Mouse (Mus musculus): ENCODE measurements around the gene Gm5426.

Gm5426 gene

DNA sequence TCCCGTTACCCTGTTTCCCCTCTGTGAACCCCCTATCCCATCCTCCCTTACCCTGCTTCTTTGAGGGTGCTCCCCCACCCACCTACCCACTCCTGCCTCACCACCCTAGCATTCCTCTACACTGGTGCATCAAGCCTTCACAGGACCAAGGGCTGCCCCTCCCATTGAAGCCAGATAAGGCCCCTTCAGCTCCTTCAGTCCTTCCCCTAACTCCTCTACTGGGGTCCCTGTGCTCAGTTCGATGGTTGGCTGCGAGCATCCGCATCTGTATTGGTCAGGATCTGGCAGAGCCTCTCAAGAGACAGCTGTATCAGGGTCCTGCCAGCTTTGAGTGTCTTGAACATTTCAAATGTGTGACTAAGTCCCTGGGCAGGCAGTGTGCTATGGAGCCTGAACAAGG, 2.9 kb downstream of the Gm5426 start:
- DNase-seq = peak; percentile 13

DNA sequence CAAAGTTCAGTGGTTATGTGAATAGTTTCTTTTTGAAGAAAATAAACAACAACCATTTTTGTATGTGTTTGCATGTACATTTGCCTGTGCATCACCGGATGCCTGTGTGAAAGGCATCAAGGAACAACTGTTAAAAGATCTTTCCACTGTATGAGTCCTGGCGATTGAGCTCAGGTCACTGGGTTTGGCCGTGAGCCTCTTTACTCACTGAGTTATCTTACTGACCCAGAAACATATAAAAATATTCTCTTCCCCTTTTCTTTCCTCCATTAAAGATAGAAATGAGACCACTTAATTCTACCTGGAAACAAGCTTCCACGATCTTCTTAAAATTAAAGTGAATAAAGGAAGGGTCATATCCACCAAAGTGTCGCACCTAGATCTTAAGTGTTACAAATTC, 10.2 kb downstream of the Gm5426 start:
- DNase-seq = no peak

DNA sequence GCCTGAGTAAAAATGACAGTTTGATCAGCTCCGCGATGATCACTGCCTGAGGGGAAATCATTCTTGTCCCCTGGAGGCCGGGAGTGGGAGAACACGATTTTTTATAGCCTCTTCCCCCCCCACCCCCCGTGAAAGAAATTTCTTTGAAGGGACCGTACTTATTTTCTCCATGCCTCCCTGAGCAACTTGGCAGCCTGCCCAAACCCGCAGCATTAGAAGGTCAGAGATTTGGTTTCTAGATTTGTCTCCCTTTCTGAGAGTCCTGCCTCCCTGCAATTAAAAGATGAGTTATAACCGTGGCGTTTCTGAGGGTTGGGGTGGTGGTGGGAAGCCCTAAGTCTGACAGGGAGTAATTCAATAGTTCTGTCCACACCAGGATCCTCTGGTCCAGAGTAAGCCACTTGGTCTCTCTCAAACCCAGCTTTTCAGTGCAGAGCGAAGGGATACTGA, 11.9 kb downstream of the Gm5426 start:
- peak; percentile 41 for DNase-seq

DNA sequence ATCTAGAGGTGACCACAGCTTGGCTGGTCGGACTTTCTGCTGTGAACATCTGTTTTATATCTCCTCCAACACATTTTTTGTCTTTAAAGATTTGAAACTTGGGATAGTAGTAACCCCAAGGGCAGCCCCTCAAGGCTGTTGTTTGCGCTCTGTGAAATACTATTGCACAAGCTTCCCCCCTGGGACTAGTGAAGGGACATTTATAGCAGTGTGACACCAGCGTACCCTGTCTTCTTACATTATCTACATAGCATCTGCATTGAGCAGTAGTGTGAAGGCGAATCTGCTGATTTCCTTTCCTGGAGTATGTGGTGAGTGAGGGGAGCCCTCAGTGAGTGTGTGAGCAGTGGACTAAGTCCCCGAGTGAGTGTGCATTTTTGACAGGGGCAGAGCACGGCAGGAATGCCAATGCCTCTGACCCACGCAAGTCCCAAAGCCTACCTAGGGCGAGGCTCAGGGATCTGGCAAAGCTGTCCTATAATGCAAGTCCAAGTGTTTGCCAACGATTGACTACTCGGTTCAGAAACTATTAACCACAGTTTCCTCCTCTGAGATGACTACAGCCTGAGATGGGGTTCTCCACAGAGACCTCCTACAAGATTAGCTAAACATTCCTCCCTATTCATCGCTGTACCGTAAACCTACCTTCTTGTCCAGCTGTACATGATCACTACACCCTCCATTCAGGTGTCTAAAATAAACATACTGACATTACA, 14.2 kb downstream of the Gm5426 start:
- DNase-seq = peak; percentile 22

DNA sequence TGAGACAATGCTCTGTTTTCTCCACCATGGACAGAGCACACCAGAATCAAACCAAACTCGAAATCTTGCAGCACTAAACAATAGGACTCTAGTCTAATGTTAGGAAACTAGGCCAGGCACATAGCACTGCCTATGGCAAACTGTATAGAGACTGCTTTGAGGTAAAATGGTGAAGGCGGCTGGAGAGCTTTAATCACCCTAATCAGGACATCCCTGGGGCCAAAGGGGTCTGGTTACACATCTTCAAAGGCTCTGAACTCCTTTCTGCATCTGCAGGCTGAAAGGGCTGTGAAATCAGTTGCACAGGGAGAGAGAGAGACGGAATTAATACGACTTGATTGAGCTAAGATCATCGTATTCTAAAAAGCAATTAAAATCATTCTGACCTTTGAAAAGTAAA, 16.9 kb downstream of the Gm5426 start:
- DNase-seq = no peak

DNA sequence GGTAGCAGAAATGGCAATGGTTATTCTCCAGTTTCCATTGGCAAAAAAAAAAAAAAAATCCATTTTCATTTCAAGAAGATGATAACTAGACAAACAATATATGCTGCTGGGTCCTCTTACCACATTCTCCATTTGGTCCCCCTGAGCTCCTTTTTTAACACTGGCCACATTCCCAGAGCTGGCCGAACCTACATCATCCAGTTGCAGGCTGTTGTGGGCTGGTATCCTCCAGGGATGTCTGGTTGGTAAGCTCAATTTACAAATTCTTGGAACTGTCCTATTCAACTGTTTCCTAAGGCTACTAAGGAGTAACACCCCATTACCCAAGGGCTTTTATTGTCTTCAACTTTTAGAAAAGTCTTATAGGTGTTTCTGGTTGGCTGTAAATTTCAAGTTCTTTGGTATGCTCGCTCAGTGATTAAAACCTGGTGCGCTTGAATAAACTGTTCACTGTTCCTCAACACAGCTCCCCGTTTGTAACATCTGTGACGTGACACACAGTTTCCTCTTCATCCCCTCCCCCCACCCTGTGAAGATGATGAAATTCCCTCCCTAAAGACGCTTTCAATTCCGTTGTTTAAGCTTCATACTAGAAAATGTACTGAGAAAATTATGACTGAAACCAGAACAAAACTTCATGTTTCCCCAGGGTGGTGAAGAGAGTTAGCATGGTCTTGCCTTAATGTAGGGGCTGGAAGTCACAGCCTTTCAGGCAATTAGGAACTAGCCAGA, 26.7 kb downstream of the Gm5426 start:
- no peak for DNase-seq

DNA sequence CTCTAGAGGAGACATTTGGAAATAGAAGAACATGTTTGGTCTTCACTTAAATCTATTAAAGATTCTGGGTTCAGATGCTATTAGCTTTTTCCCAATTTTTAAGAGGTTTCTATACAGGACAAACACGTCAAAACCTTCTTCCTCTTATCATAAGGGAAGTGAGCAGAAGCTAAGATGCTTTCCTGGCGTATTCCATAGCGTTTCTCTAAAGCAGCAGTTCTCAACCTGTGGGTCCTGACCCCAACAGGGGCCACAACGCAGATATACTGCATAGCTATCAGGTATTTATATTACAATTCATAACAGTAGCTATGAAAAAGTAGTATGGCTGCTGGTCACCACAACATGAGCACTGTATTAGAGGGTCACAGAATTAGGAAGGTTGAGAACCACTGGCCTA, 27.4 kb downstream of the Gm5426 start:
- no peak for DNase-seq

DNA sequence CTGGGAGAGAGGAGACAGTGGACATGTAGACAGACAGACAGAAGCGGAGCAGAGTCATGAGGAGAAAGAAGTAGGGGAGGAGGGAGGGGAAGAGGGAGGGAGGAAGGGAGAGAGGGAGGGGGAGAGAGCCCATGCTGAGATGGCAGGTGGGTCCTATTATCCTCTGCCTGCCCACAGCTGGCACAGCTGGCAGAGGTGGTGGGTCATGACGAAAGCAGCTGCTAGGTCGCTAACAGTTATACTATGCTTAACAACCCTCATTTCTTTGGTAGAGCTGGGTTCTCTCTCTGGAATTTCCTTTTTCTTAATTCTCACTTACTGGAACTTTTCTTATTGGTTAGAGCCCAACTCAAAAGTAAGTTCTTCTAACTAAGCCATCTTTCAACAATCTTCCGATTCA, 28.9 kb downstream of the Gm5426 start:
- no peak for DNase-seq

DNA sequence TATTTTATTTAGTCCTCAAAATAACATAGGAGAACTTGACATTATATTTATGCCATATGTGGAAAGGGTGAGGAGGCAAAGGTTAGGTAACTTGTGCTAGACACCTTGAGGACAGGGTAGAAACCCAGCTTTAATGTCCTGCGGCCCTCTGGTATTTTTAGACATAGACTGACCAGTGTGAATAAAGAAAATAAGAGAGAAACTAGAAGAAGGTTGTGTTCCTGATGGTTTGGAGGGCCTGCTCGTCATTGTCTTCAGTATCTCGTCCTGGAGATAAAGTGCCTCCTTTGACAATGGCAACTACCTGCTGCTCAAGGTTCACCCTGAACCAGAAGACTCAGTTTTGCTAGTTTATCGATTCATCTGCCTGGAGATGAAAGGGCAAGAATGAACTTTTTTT, 32.6 kb downstream of the Gm5426 start:
- no peak for DNase-seq

DNA sequence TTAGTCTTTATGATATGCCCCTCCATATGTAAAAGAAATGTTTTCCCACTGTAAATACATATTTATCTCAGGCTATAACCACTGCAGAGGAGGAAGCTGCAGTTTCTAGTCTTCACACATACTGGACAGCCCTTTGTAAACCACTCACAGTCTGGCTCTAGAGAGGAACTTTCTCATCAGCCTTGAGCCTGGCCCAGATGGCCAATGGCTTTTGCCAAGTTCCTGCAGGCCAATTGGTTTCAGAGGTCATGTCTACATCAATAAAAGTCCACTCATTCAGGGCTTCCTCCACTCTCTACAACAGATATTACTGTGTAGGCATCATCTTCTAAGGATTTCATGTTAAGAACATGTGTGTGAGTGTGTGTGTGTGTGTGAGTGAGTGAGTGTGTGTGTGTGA, 35.1 kb downstream of the Gm5426 start:
- DNase-seq = no peak

DNA sequence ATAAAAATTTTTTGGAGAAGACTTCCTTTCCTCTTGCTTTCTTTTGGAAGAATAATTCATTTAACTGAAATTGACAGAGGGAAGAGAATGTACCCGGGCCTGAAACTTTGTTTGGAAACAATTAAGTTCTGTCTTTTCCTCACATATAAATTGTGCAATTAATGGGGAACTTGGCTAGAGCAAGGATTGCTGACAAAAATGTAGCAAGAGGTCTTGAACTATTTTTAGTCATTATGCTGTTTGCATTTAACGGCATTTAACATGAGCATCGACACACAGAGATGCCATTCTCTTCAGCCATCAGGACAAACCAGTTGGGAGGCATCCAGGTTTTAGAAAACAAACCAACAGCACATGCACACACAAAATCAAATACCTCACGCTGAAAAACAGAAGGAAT, 36.6 kb downstream of the Gm5426 start:
- no peak for DNase-seq

DNA sequence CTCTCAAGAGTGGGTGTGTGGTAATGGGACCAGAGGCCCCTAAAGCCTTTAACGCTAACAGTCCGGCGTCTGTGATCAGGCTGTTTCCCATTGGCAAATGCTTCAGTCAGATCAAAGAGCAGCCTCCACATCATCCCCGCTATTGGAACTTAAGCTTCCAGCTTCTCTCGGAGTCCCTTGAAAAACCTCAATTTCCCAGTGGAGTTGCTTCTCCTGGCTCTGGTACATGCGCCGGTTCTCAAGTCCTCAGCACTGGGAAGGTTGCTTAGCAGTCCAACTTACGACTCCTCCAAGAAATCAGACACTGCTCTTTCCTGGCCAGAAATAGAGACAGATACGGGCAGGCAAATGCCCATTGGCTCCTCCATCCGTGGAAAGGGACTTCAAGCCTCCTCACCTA, 37.4 kb downstream of the Gm5426 start:
- no peak for DNase-seq

DNA sequence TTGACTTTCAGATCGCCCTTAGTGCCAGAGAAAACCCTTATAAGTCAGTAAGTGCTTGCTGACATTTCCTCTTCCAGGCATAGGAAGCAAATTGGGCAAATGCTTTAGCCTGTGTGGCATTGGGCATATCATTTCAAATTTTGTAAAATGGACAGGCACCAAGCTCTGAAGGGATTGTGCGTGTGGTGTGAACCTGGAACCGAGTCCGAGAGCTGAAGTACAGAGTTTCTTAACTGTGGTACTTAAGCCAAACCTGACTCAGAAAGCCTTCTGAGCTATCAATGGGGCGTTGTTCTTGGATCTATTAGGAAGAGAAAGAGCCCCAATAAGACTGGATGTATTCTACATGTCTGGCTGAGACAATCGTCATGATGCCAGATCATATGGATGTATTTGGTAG, 40.5 kb downstream of the Gm5426 start:
- DNase-seq = no peak

DNA sequence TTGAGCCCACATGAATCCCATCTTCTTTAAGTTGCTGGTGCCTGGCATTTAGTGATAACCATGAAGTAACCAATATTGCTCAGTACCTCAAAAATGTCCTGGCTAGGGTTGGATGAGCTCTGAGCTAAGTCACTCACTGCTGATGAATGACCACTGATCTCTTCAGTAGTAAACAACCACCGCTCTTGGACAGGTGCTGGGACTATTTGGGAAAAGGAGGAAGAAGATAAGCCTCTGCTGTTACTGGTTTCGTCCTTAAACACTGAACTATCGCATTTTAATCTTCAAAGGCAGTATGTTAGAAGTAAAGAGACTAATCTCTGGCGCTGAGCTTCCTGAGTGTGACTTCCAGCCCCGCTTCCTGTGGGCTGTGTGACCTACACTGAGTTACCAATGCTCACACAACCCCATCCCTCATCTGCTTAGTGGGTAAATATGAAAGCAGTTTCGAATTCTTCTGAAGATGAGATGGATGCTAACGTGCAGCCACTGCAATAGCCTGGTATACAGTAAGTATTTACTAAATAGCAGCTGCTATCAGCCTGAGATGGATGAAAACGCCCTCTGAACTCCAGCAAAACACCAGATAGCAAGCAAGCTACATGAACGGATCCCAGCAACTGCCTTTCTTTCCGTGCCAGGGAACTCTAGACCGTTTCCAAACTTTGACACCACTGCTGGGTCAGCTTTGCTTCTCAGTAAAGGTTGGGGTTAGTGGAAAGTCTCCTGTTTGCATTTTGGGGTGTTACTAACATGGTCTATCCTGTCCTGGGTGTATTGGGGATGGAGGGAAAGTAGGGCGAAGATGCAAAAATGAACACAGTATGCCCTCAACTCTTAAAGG, 44.4 kb downstream of the Gm5426 start:
- no peak for DNase-seq

DNA sequence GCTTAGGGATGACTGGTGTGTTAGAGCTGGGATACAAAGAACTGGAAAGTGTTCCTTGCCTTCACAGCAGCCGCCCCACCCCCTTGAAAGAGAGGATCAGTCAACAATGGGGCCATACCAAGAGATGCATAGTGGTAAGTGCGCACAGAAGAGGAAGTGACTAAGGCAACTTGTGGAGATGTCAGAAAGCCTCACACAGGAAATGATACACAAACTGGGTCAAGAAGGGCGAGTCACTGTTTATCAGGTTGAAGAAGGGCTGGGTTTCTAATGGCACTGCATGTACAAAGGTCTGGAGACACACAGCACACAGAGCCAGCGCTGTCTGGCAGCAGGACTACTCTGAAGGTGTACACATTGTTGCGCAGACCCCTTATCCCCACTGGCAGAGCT, 45.0 kb downstream of the Gm5426 start:
- DNase-seq = peak; percentile 61

DNA sequence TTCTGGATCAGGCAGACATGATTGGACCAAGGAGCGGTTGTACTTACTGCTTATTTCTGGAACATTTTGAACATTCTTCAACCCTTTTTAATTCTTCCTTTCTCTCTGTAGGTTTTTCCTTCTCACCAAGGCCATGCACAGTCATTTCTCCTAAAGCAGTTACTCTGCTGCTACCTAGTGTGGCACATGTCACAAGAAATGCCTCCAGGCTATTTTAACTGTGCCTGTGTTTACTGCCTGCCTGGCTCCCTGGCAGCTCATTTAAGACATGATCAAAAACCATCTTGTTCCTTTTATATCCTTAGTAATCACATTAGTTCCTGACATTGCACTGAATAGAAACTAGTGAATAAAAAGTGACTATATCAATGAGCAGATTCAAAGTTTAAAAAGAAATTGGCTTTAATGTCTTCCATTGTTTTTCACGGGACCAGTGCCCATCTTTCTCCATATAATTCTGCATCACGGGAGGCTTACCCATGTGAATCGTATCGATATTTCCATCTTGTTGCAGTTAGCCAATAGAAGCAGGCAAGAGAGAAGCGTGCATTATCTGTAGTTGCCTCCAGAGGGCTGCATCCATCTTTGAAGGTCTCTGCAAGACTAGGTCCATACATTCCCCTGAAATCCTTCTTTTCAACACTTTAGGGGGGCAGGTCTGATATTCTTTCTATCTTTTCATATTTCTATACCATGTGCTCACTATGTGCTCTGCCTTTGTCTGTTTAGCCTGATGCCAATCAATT, 45.7 kb downstream of the Gm5426 start:
- DNase-seq = no peak

DNA sequence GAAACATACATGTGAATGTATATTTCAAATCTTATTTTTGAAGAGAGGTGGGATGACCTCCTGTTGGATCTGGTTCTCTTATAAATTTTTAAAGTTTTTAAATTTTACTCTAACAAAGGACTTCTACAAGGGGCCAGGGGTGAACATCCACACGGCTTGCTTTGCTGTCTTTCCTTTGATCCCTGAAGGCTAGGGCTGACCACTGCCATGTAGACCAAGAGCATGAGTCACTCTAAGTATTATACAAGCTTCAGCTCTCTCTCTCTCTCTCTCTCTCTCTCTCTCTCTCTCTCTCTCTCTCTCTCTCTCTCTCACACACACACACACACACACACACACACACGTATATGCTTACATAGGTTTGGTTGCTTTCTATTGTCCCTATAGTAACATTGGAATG, 48.6 kb downstream of the Gm5426 start:
- DNase-seq = no peak

DNA sequence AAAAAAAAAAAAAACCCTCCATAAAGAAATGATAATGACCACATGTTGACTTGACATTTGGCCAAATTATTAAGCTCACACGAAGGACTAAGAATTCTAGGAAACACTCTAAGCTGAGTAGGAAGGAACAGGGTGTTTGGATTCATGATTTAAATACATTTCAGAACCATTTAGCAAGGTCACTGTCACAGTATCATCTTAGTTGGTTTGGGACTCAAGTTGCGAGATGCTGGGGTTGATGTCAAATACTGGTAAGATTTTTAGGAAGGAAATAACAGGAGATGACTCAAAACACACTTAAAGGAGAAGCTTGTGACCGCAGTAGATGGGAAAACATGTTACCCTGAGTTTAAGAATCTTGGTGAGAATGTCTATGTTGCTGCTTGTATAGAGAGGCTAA, 49.2 kb downstream of the Gm5426 start:
- no peak for DNase-seq

All from lung, postnatal 10 days (tissue).